Mouse (Mus musculus) heart, embryonic 15.5 days (tissue): Measurements from ENCODE around the gene Dgkb. TPM values are rescaled to one million over a fixed set of nuclear protein-coding genes. Genes with fewer than 3 reads are reported as not detected.
A peak's percentile ranks its signal among the peaks of the same experiment; 100 is the strongest.

Experiments
- ATAC-seq: fragments of 200-750 bp; cut with Nextera tagmentation; replicated peaks from 2 replicates; pipeline ENCODE4 v1.8.0; 2017; ENCODE audit warnings: low read depth, moderate TSS enrichment; ENCODE audit not compliant: insufficient number of reproducible peaks, insufficient read depth, low FRiP score
- H3K27ac ChIP-seq: fragments of 300-500 bp; sonication (generic); 2 replicates; pipeline ENCODE4 v1.5.1; 2015; ENCODE audit warnings: mild to moderate bottlenecking, inconsistent platforms
- H3K27me3 ChIP-seq: fragments of 300-500 bp; sonication (generic); 2 replicates; pipeline ENCODE4 v1.6.1; 2015; ENCODE audit warnings: inconsistent platforms
- H3K36me3 ChIP-seq: fragments of 300-500 bp; sonication (generic); 2 replicates; pipeline ENCODE4 v1.6.1; 2015; ENCODE audit warnings: mild to moderate bottlenecking, inconsistent platforms
- H3K4me1 ChIP-seq: fragments of 300-500 bp; sonication (generic); replicated peaks from 2 replicates; pipeline ENCODE4 v1.6.1; 2015; ENCODE audit warnings: inconsistent platforms
- H3K4me2 ChIP-seq: fragments of 300-500 bp; sonication (generic); 2 replicates; pipeline ENCODE4 v1.6.1; 2015; ENCODE audit warnings: inconsistent platforms, mild to moderate bottlenecking, moderate library complexity
- H3K4me3 ChIP-seq: fragments of 300-500 bp; sonication (generic); 2 replicates; pipeline ENCODE4 v1.5.1; 2015; ENCODE audit warnings: mild to moderate bottlenecking, inconsistent platforms
- H3K9ac ChIP-seq: fragments of 300-500 bp; sonication (generic); 2 replicates; pipeline ENCODE4 v1.6.1; 2015; ENCODE audit warnings: mild to moderate bottlenecking, inconsistent platforms
- H3K9me3 ChIP-seq: fragments of 300-500 bp; sonication (generic); replicated peaks from 2 replicates; pipeline ENCODE4 v1.6.1; 2016; ENCODE audit warnings: inconsistent platforms
- WGBS: fragments of 180-500 bp; shearing (Covaris S2); methylation state at CpG from one replicate; pipeline ENCODE4 v1.1.7; 2015; ENCODE audit warnings: mixed read lengths; 5-methylcytosine and 5-hydroxymethylcytosine counted together
- polyA plus RNA-seq: library from polyadenylated mRNA; unstranded; fragments of >200 nt; fragmentation: Nextera tagmentation; extraction: Ambion mirVana; gene quantifications from 2 replicates; pipeline ENCODE4 v1.2.1, GENCODE M21; 2015

Dgkb gene
- polyA plus RNA-seq, 1 experiment from 2014 or later: 0.77 TPM

DNA sequence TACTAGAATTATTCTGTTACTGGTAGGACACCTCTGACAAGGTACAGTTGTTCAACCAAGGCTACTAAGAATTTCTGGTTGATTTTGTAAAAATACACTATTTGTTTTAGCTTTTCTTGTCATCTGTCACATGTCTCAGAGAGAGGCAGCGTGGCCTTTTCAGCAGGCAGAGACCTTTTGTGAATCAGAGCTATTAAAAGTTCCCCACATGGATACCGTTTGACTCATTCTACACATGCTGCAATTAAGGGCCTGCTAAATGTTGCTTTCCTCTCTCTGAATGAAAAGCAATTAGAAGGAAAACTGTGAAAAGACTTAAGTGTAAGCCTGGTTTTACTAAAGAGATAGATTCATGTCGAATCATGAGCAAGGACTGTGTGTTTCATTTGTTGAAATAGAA is 683.4 kb downstream of the Dgkb start:
- WGBS: 62% methylated on average over 3 of the region's 3 CpGs
- no peak for ATAC-seq
- no peak overlapping the region for H3K9ac ChIP-seq
- H3K27ac ChIP-seq: no peak overlapping the region
- H3K4me1 ChIP-seq: no peaks in the 10 kb centered on the region
- H3K4me3 ChIP-seq: no peak overlapping the region
- H3K27me3 ChIP-seq: no peaks in the 10 kb centered on the region
- H3K36me3 ChIP-seq: no peaks in the 10 kb centered on the region
- no peaks in the 10 kb centered on the region for H3K9me3 ChIP-seq
- H3K4me2 ChIP-seq: no peak overlapping the region

DNA sequence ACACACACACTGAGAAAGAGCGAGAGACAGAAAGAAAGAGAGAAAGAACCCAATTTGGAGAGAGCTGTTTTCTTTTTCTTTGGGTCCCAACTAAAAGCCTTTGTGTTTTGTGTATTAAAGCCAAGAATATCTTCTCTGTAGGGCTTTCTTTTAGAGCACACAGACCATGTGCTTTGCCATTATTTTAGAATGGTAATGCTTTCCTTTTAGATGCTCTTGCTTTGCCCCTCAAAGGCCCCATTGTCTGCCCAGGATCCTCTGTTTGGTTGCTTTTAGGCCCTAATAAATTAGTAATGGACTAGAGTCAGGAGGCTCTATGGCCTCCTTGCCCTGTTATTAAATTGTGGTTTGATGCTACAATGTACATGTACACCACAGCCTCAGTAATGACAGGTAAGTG is 690.7 kb downstream of the Dgkb start:
- H3K4me1 ChIP-seq: no peaks in the 10 kb centered on the region
- H3K9me3 ChIP-seq: no peaks in the 10 kb centered on the region
- no peak overlapping the region for H3K27ac ChIP-seq
- 67% methylated on average over 1 of the region's 1 CpGs for WGBS
- H3K36me3 ChIP-seq: no peaks in the 10 kb centered on the region
- H3K4me3 ChIP-seq: no peak overlapping the region
- H3K27me3 ChIP-seq: no peaks in the 10 kb centered on the region
- H3K4me2 ChIP-seq: no peak overlapping the region
- no peak for ATAC-seq
- H3K9ac ChIP-seq: no peak overlapping the region

DNA sequence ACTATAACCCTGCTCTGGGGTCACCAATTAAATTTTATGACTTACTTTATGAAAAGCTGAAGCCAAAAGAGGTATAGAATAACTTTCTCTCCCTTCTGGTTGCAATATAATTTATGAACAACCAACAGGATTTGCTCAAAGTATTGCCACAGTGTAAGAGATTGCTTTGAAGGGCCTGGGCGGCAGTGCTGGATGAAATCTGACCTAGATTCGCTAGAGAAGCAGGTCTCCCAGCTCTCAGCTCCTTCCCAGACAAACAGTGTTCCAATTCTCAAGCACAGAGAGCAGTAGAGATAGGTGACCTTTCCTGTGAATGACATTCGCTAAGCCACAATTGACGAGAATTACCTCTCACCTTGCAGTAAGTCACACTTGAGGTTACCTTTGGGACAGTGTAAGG is 727.9 kb downstream of the Dgkb start:
- no peak for ATAC-seq

GRCm38 (mm10) chr12:38577141-38577540 is 759.6 kb downstream of the Dgkb start:
- Histone ChIP-seq H3K4me3 (no peak overlapping the region), H3K36me3 (no peaks in the 10 kb centered on the region), H3K9ac (no peak overlapping the region), H3K27ac (no peak overlapping the region), H3K4me1 (0 out of 2 replicates have a peak, but pooled peaks cover 4% of the 10 kb centered on the region), H3K27me3 (no peaks in the 10 kb centered on the region), H3K4me2 (no peak overlapping the region), H3K9me3 (no peaks in the 10 kb centered on the region)
- no peak for ATAC-seq
- 69% methylated on average over 6 of the region's 6 CpGs for WGBS

More for the DNA sequence above, 727.9 kb downstream of the Dgkb start:
- H3K4me2 ChIP-seq: no peak overlapping the region
- H3K4me3 ChIP-seq: no peak overlapping the region
- H3K36me3 ChIP-seq: no peaks in the 10 kb centered on the region
- no peak overlapping the region for H3K27ac ChIP-seq
- no peaks in the 10 kb centered on the region for H3K4me1 ChIP-seq
- no peaks in the 10 kb centered on the region for H3K27me3 ChIP-seq
- no peaks in the 10 kb centered on the region for H3K9me3 ChIP-seq
- WGBS: 63% methylated on average over 4 of the region's 4 CpGs
- H3K9ac ChIP-seq: no peak overlapping the region

- ATAC-seq: no peak
- no peak overlapping the region for H3K4me2 ChIP-seq
- 42% methylated on average over 5 of the region's 5 CpGs for WGBS
These were observed 761.8 kb downstream of the Dgkb start for GRCm38 (mm10) chr12:38579191-38579817.

GRCm38 (mm10) chr12:38586368-38586865 is 768.9 kb downstream of the Dgkb start:
- H3K27me3 ChIP-seq: no peaks in the 10 kb centered on the region
- no peak overlapping the region for H3K9ac ChIP-seq
- H3K4me3 ChIP-seq: no peak overlapping the region
- WGBS: 64% methylated on average over 4 of the region's 4 CpGs
- no peak overlapping the region for H3K4me2 ChIP-seq
- H3K36me3 ChIP-seq: no peaks in the 10 kb centered on the region
- no peaks in the 10 kb centered on the region for H3K9me3 ChIP-seq
- ATAC-seq: no peak
- no peak overlapping the region for H3K27ac ChIP-seq
- no peaks in the 10 kb centered on the region for H3K4me1 ChIP-seq

More at GRCm38 (mm10) chr12:38579191-38579817, 761.8 kb downstream of the Dgkb start:
- no peaks in the 10 kb centered on the region for H3K9me3 ChIP-seq
- no peak overlapping the region for H3K9ac ChIP-seq
- H3K4me3 ChIP-seq: no peak overlapping the region
- no peak overlapping the region for H3K27ac ChIP-seq
- H3K27me3 ChIP-seq: no peaks in the 10 kb centered on the region
- H3K4me1 ChIP-seq: 0 out of 2 replicates have a peak, but pooled peaks cover 4% of the 10 kb centered on the region
- H3K36me3 ChIP-seq: no peaks in the 10 kb centered on the region

DNA sequence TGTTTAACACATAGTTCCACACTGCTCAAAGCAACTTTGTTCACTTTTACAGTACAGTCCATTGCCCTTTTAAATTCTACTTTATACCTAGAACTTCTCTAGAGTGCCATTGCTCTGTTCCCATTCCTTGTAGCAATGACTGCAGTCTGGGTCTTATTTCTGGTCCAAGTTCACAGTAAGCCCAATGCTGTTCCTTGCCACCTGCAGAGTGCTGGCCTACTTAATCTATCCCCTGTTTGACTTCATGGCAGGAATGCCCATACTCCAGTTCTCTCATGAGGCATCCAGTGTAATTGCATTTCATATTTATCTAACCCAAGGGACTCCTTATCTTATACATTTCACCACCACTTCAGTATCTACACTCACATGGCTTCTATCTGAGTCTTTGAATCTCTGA is 772.4 kb downstream of the Dgkb start:
- Histone ChIP-seq H3K36me3 (no peaks in the 10 kb centered on the region), H3K9ac (no peak overlapping the region), H3K4me1 (peaks cover 11% of the 10 kb centered on the region), H3K9me3 (no peaks in the 10 kb centered on the region), H3K27me3 (no peaks in the 10 kb centered on the region), H3K27ac (no peak overlapping the region), H3K4me3 (no peak overlapping the region), H3K4me2 (no peak overlapping the region)
- no peak for ATAC-seq

DNA sequence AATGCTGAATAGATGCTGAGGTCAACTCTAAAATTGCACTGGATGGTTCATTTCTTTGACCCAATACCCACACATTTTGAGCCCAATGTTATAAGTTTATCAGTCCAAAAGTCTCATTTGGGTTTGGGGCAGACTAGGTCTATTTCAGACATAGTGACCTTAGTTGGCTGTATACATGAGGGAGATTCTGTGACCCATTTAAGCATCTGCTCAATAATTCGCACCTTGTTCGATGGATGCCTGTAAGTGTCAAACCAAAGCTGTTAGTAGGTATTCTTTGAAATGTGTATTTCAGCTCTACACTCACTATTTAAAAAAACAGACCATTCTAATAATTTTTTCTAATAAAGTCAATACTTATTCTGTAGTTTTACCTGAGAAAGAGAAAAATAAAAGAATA is 776.1 kb downstream of the Dgkb start:
- WGBS: 95% methylated on average over 2 of the region's 2 CpGs
- Histone ChIP-seq H3K4me3 (no peak overlapping the region), H3K9me3 (no peaks in the 10 kb centered on the region), H3K36me3 (no peaks in the 10 kb centered on the region), H3K27ac (0 out of 2 replicates have a peak overlapping the region, but pooled peaks have one; percentile 40), H3K27me3 (no peaks in the 10 kb centered on the region), H3K4me2 (no peak overlapping the region), H3K9ac (no peak overlapping the region), H3K4me1 (peaks cover 11% of the 10 kb centered on the region)
- no peak for ATAC-seq

GRCm38 (mm10) chr12:38594055-38594454 is 776.5 kb downstream of the Dgkb start:
- Histone ChIP-seq H3K4me1 (peaks cover 11% of the 10 kb centered on the region), H3K27ac (peak overlapping the region; percentile 40; the same call in 1 of the 2 replicates), H3K9ac (no peak overlapping the region), H3K9me3 (no peaks in the 10 kb centered on the region), H3K4me3 (no peak overlapping the region), H3K27me3 (no peaks in the 10 kb centered on the region), H3K4me2 (no peak overlapping the region), H3K36me3 (no peaks in the 10 kb centered on the region)
- ATAC-seq: no peak
- WGBS: 17% methylated on average over 3 of the region's 3 CpGs

DNA sequence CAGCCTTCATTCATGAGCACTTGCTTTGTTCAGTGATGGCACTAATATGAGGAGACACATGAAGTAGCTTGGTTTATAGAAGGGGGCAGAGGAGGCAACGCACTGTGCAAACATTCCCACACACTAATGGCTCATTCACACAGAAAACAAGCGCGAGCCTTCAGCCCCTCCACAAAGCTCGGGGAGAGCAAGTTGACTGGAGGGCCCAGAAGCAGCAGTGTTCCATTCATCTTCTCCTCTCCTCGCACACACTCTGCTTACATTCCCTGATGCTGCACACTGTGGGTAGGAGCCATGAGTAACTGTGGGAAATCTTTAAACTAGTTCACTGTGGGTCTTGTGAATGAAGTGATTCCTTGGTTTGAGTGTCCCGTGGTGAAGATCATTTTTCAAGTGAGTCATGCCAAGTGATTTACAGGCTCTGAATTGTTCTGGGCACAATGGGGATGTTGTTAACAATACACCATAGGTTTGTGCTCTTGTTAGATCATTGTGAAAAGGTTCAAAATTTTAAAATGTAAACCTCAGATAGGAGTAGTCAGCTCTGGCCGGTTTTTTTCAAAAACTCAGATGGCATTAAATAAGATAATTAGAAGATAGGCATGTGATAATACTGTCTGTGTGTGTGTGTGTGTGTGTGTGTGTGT is 779.0 kb downstream of the Dgkb start:
- no peaks in the 10 kb centered on the region for H3K27me3 ChIP-seq
- no peaks in the 10 kb centered on the region for H3K36me3 ChIP-seq
- whole genome bisulfite sequencing: 71% methylated on average over 7 of the region's 7 CpGs
- no peak overlapping the region for H3K4me2 ChIP-seq
- H3K27ac ChIP-seq: no peak overlapping the region
- peaks cover 11% of the 10 kb centered on the region for H3K4me1 ChIP-seq
- no peaks in the 10 kb centered on the region for H3K9me3 ChIP-seq
- no peak overlapping the region for H3K4me3 ChIP-seq
- no peak overlapping the region for H3K9ac ChIP-seq
- ATAC-seq: no peak

- peaks cover 6% of the 10 kb centered on the region; the same call in 1 of the 2 replicates for H3K4me1 ChIP-seq
- no peaks in the 10 kb centered on the region for H3K36me3 ChIP-seq
- no peak overlapping the region for H3K27ac ChIP-seq
- H3K4me3 ChIP-seq: no peak overlapping the region
- no peak overlapping the region for H3K9ac ChIP-seq
- no peak overlapping the region for H3K4me2 ChIP-seq
- H3K27me3 ChIP-seq: no peaks in the 10 kb centered on the region
- 35% methylated on average over 2 of the region's 2 CpGs for WGBS
- H3K9me3 ChIP-seq: no peaks in the 10 kb centered on the region
- ATAC-seq: no peak
These were observed 780.6 kb downstream of the Dgkb start for GRCm38 (mm10) chr12:38598096-38598495.
